ENCODE assay signal across 8 mouse cellular contexts in the genomic region with DNA sequence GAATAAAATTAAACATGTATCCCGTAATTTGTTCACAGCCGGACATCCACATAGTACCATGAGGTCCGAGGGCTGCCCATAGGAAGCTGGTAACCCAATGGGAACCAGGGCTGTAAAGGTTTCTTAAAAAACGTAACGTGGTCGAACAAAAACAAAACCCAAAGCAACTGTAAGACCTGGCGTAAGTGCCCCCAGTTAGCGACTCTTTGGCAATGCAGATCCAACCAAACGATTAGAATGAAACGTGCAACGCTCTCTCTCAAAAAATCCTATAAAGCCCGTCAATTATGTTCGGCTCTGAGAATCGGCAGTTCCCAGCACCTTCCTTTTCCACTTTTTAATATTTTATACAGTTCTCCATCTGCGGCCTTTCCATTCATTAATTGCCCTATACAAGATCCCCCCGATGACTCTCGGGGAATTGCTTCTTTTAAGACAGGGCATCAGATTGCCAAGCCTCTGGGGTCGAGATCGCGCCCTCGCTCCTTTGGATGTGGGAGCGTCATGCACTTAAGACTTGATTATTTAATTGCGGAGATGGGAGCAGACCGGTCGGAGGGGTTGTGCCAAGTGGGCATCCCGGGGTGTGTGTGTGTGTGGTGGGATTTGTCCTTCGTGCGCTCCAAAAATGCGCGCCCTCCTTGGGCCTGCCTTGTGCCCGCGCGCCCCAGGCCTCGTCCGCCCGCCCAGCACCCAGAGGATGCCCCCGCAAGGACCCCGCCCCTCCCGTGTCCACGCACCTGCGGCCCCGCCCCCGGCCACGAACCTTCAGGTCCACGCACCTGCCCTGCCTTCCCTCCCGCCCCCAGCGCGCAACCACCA. TPM values are rescaled to one million over a fixed set of nuclear protein-coding genes. Genes with fewer than 3 reads are reported as not detected.
DNase-seq lines count a peak whose midpoint lies in the region; ATAC-seq and TF ChIP-seq lines count a peak whose summit lies in the region.

No protein-coding gene starts in this region.

- H3K79me2 ChIP-seq in myocyte (ENCODE audit: control insufficient read depth, insufficient read depth) = peaks cover 34% of the 10 kb centered on the region

- peak; percentile 60 for ATAC-seq in hindbrain, embryonic 15.5 days (ENCODE audit: low FRiP score, low read depth)

- no peaks in the 10 kb centered on the region for H3K9me3 ChIP-seq in hindbrain, embryonic 15.5 days

- no peak for TF ChIP-seq POLR2A in lung, adult 2 months (IDR thresholded peaks at IDR 0.05; ENCODE audit: borderline replicate concordance, extremely low read depth, low read depth, low read length)
- TF ChIP-seq POLR2A in cortical plate, adult 2 months (IDR thresholded peaks at IDR 0.05; ENCODE audit: extremely low read depth, insufficient read depth, low read length) = no peak
- TF ChIP-seq POLR2A in myocyte (IDR thresholded peaks at IDR 0.05; ENCODE audit: insufficient read length, low read depth) = no peak

- peak overlapping the region; percentile 92 for H3K4me3 ChIP-seq in lung, adult 2 months (replicated peaks; ENCODE audit: extremely low read depth, low read depth, low read length)
- peak overlapping the region; percentile 94 for H3K4me3 ChIP-seq in cortical plate, adult 2 months (ENCODE audit: insufficient read depth, low read length)
- H3K4me3 ChIP-seq in hindbrain, embryonic 15.5 days = peak overlapping the region; percentile 94
- peak overlapping the region; percentile 98 for H3K4me3 ChIP-seq in myocyte

- DNase-seq in lung, adult 2 months = peak; percentile 15
- DNase-seq in lung, postnatal 10 days = no peak
- no peak for DNase-seq in adipocyte (ENCODE audit: low spot score)
- no peak for DNase-seq in cerebellum, adult 8-10 months
- DNase-seq in cerebellum, adult 11-12 months = no peak

- peak overlapping the region; percentile 84 for H3K9ac ChIP-seq in hindbrain, embryonic 15.5 days

- no peaks in the 10 kb centered on the region for H3K36me3 ChIP-seq in hindbrain, embryonic 15.5 days
- H3K36me3 ChIP-seq in myocyte (ENCODE audit: control insufficient read depth, insufficient read depth) = no peaks in the 10 kb centered on the region

- TF ChIP-seq CTCF in lung, adult 2 months (IDR thresholded peaks at IDR 0.05; ENCODE audit: insufficient read depth, low read length) = no peak
- TF ChIP-seq CTCF in cortical plate, adult 2 months (IDR thresholded peaks at IDR 0.05; ENCODE audit: extremely low read depth, insufficient read depth, low read length) = no peak

- H3K27me3 ChIP-seq in hindbrain, embryonic 15.5 days = no peaks in the 10 kb centered on the region
- no peaks in the 10 kb centered on the region for H3K27me3 ChIP-seq in myocyte (ENCODE audit: control insufficient read depth, insufficient read depth, insufficient read length)

- WGBS in lung, adult 2 months = 3% methylated on average over 48 of the region's 48 CpGs
- 1% methylated on average over 48 of the region's 48 CpGs for WGBS in hindbrain, embryonic 15.5 days

- H3K4me1 ChIP-seq in lung, adult 2 months (ENCODE audit: control insufficient read depth, insufficient read depth, low read length) = peaks cover 10% of the 10 kb centered on the region
- peaks cover 1% of the 10 kb centered on the region; the same call in 1 of the 2 replicates for H3K4me1 ChIP-seq in cortical plate, adult 2 months (ENCODE audit: control insufficient read depth, insufficient read depth, low read length)
- H3K4me1 ChIP-seq in hindbrain, embryonic 15.5 days (replicated peaks) = peaks cover 22% of the 10 kb centered on the region

- no peak overlapping the region for H3K27ac ChIP-seq in cortical plate, adult 2 months (ENCODE audit: insufficient read depth, low read length)
- peak overlapping the region; percentile 100 for H3K27ac ChIP-seq in hindbrain, embryonic 15.5 days (replicated peaks)

- peak overlapping the region; percentile 2 for H3ac ChIP-seq in myocyte (ENCODE audit: control insufficient read depth, insufficient read length)

- H3K4me2 ChIP-seq in hindbrain, embryonic 15.5 days = peak overlapping the region; percentile 76
- peak overlapping the region; percentile 84 for H3K4me2 ChIP-seq in myocyte (ENCODE audit: low read depth)

TF ChIP-seq in myocyte, 11 proteins besides CTCF, POLR2A, EP300 and RAD21:
- TF ChIP-seq REST (IDR thresholded peaks at IDR 0.05; ENCODE audit: insufficient read depth, insufficient read length) (no peak), CEBPB (IDR thresholded peaks at IDR 0.05; ENCODE audit: insufficient read depth, poor library complexity, severe bottlenecking) (no peak), E2F4 (IDR thresholded peaks at IDR 0.05; ENCODE audit: insufficient read depth) (no peak), MYOD1 (IDR thresholded peaks at IDR 0.05; ENCODE audit: control insufficient read depth in 1 of 3, insufficient read length in 2 of 3, low read depth in 2 of 3) (peak in 1 of 3 experiments; percentile 5), MYOG (IDR thresholded peaks at IDR 0.05; ENCODE audit: control insufficient read depth in 1 of 3, insufficient read depth in 1 of 3, insufficient read length in 2 of 3, low read depth in 2 of 3) (no peak), TCF3 (IDR thresholded peaks at IDR 0.05; ENCODE audit: insufficient read length, low read depth) (no peak), TCF12 (IDR thresholded peaks at IDR 0.05; ENCODE audit: insufficient read depth, poor library complexity, severe bottlenecking) (no peak)
TF ChIP-seq in myocyte: peak in this region for 1.

RNA-seq across cellular contexts. Expression of a gene that starts 0.6 kb away (rescaled TPM):
- polyA plus RNA-seq in lung, adult 2 months (2012; rRNA removed) = 28.9 and 58.2 TPM in 2 replicates
- polyA plus RNA-seq in cortical plate, adult 2 months (2012; rRNA removed) = 344 and 411 TPM in 2 replicates
- 117 and 138 TPM in 2 replicates for polyA plus RNA-seq in hindbrain, embryonic 15.5 days (2015; fragmentation: Nextera tagmentation; extraction: Ambion mirVana)
- 83.9 TPM for polyA plus RNA-seq in myocyte (2012; fragmentation: generic; extraction: Trizol)

RNA-seq across cellular contexts. Expression of a gene that starts 58.5 kb away (rescaled TPM):
- polyA plus RNA-seq in lung, adult 2 months (2012; rRNA removed) = not detected in 2 replicates
- polyA plus RNA-seq in cortical plate, adult 2 months (2012; rRNA removed) = not detected in 2 replicates
- not detected in 2 replicates for polyA plus RNA-seq in hindbrain, embryonic 15.5 days (2015; fragmentation: Nextera tagmentation; extraction: Ambion mirVana)
- polyA plus RNA-seq in myocyte (2012; fragmentation: generic; extraction: Trizol) = not detected
